Mouse (Mus musculus) cerebellum, adult (tissue): ENCODE data around the gene Krt26.

Experiments used
- ATAC-seq: cut with Nextera tagmentation; 2 replicates; pipeline ENCODE4 v1.9.2; 2017; ENCODE audit warnings: mild to moderate bottlenecking, moderate library complexity, mixed read lengths; ENCODE audit not compliant: insufficient number of reproducible peaks, low FRiP score, low TSS enrichment

Gene Krt26

DNA sequence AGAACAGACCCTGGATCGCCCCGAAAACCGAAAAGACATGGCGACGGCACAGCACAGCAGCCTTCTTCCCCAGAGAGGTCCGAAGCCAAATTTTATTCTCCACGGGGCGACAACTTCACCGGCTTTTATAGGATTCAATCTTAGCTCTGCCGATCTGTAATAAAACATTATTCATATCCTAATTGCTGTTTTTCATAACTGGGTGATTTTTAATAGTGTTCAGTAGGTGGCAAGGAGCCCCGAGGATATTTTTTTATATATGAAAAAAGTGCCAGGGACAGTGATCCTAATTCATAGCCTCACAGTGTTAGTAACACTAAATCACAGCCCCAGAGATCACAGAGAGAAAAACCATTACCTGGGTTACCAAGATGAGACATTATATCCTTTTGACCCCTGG lies at the start of gene Krt26:
Gene Krt26 (minus strand): TSS at position 101 of the 400 bp plus-strand sequence.
- ATAC-seq, result no peak

DNA sequence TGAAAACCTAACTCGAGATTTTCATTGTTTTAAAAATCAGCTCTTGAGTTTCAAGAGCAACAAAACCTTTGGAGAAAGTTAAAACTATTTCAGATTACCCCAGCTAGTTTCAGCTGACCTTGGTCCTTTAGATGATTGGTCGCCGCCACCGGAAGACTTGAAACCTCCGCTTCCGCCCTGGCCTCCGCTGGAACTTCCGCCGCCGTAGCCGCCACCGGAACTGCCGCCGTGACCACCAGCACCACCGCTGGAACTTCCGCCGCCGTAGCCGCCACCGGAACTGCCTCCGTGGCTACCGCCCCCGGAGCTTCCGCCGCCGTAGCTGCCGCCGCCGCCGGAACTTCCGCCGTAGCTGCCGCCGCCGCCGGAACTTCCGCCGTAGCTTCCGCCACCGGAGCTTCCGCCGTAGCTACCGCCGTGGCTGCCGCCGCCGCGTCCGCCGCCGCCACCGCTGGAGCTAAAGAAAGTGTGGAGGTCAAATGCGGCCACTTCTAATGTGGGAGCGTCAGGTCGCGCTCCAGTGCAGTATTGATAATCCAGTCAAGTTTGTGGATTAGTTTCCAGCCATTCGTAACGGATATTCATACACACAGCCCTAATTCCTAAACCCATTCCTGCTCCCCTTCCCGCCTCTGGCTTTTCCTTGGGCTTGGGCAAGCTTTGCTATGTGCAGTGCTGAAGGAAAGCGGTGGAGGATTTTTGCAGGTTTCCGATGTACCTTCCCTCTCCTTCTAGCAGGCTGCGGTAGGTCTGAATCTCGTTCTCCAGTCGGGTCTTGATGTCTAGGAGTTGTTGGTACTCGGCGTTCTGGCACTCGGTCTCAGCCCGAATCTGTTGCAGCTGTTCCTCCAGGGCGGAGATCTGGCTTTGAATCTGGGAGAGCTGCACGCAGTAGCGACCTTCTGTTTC lies 48.3 kb upstream of the Krt26 start:
- ATAC-seq, result peak; percentile 92; the same call in 1 of the 2 replicates

DNA sequence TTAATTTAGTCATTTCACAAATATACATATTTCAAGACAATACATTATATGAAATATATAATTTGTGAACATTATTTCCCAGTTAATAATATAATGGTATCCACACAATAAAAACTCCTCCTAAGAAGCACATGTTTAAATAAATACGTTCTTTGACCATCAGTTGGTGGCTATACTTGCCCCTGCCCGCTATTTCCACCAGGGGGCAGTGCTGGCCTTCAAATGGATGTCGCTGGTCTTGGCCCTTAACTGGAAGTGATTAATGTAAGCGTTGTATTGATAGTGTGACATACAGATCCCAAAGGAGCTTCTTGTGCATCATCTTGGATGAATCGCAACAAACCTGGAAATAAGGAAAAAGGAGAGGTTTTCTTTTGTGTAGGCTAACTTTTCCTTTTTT lies 41.8 kb upstream of the Krt26 start:
- ATAC-seq, result no peak

DNA sequence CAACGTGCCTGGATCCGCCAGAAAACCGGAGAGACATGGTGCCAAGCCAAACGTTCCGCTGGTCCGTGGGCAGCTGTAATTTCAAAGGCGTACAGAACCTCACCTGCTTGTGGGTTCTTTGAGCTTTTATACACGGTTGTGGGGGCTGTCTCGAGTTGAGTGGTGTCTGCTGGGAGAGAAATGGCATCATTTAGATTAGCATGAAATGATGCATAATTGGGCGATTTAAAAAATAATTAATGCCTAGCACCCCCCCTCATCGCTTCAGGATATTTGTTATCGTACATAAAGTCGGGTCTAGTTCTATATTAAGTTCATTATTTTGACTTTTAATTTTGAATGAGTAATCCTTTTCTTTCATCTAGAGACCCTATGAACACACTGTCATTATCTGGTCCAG lies 37.0 kb upstream of the Krt26 start, which contains the start of gene Krt28:
Gene Krt28 (minus strand): TSS at position 101 of the 400 bp plus-strand sequence.
- ATAC-seq, result no peak

DNA sequence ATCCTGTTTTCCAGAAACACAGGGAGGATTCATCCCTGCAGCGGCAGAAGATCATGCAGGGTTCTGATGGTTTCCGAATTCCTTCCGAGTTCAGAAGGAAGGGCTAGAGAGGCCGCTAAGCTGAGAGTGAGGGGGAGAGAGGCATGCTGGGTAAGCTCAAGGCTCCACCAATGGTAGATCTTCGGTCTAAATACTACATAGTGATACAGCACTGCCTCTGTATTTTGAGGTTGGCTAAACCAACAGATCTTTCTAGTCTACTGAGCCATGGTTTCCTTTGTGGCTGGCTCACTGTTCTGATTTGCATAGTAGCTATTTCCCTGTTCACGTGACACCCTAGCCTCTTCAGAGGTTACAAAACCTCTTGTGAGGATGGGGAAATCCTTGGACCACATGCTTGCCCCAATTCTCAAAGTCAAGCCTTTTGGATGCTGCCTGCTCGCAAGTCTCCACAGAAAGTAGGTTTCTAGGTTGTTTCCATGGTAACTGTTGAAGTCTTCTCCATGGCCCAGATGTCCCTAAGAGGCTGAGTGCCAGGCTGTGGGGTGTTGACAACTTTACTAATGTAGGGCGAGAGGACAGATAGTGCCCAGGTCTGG lies 32.2 kb upstream of the Krt26 start:
- peak; percentile 56; the same call in 1 of the 2 replicates for ATAC-seq

DNA sequence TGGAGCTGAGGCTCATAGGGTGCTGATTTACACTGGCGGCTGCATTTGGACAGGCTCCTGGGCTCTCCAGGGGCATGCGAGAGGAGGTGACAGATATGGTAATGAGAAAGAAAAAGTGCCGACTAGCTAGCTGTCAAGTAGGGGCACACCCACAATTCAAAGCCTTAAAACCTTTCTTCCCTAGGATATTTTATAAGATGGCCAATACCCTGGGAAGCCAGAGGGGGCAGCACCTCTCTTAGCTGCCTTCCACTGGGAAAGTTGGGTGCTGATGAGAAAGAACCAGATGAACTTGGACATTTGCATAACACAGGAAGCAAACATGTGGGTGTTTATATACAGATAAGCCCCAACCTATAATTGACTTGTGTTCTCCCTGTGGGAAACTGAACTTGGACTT lies 31.5 kb upstream of the Krt26 start:
- ATAC-seq, result no peak

DNA sequence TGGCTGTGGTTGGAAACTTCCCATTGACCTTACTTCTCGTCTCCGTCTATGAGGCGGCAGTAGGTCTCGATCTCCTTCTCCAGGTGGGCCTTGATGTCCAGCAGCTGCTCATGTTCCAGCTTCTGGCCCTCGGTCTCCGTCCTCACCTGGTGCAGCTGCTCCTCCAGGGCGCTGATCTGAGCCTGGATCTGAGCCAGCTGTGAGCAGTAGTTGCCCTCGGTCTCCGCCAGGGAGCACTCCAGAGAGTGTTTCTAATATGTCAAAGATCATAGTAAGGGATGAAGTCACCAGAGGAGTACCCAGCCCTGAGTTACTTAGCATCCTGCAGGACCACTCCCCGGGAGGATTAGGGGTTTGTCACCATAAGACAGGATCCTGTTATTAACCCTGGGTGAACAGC lies 29.0 kb upstream of the Krt26 start:
- ATAC-seq, result no peak

DNA sequence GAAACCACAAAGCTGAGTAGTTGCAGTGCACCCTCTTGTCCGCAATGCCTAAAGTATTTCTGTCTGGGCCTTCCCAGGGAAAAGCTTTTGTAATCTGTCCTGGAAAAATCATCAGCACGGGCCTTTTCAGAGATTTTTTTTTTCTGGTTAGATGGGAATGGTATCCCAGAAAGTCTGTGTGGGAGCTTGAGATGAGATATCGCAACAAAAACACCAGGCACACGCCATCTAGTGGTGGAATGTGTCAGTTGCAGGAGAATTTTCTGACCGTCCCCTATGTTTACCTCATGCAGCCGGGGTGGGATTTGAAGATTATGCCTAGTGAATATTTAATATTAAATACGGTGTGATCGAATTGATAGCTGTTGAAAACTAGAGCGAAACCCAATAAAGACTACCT lies 26.6 kb upstream of the Krt26 start:
- ATAC-seq, result no peak; the same call in 1 of the 2 replicates

DNA sequence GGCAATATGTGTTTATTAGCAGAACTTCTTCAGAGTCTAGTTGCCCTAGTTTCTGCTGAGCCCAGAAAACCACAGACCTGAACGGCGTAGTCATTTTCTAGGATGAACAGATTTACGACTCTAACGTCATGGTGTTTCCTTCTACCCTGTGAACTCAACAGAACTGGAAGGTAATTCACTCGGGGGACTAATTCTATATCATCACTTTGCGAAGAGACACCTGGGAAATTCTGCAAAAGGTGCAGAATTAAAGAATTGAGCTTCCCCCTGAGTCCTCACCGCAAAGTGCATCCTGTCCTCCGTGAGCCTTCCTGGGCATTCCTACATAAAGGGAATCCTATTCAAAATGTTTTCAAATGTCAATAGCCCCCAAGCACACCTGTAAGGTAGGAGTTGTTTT lies 23.7 kb upstream of the Krt26 start:
- no peak for ATAC-seq

DNA sequence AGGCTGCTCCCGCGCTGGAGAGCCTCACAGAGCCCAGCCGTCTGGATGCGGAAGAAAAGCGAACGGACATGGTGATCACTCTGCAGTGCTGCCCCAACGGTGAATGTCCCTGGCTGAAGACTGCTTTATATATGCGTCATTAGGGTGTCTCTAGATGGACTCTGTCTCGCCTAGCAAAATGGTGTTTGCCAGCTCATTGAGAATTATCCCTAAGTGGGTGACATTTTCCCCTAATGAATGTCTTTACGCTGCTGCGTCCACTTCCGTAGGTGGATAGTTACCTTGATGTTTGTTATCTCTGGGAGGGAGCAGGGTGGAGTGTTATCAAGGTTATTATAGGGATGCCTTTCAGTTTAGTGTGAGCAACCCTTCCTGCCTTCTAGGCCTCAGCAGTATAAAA lies 13.2 kb upstream of the Krt26 start, which contains the start of gene Krt27:
Gene Krt27 (minus strand): TSS at position 101 of the 400 bp plus-strand sequence.
- no peak for ATAC-seq

DNA sequence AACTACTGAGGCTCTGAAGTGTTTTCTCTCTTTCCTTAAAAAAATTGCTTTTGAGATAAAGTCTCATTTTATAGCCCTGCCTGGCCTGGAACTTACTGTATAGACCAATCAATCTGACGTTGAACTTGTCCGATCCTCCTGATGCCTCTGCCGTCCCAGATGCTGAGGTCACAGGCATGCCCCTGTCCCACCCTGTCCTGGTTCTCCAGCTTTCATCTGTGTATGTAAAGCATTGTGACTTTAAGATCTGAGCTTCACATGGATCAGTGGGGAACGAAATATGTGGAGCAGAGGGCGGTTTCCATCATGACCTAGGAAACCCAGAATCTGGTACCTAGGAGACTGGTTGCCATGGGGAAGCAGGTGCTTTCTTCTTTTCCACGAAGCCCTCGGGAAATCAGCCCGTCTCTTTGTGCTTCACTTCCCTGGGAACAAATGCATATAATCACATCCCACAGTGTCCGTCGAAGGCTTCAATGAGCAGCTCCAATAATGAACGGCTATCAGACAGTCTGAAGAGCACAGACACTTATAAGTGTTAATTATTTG lies 1.6 kb upstream of the Krt26 start:
- ATAC-seq, result no peak

DNA sequence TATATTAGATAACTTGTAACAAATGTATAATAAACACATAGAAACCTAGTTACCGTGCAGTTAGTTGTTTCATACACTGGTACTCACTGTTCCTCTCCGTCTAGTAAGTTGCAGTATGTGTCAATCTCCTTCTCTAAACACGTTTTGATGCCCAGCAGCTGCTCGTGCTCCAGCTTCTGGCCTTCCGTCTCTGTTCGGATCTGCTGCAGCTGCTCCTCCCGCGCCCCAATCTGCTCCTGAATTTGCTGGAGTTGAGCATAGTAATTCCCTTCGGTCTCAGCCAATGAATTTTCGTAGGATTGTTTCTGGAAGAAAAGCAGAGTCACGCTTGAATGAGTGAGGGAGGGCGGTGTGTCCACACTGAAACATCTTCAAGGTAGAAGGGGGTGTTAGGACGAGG lies 4.3 kb downstream of the Krt26 start:
- ATAC-seq, result no peak

DNA sequence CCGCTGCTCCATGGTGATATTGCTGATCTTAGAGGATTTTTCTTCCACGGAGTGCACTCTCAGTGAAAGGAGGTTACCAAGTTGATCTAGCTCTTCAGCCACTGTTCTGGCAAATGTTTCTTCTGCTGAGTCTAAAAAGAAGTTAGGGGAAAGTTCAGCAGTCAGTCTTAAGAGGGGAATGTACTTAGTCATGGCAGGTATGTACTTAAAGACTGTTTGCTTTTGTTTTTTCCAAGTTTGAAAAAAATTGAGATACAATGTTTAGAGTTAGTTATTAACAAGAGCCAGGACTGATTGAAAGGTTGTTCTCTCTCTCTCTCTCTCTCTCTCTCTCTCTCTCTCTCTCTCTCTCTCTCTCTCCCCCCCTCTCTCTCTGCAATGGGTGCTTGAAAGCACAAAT lies 8.1 kb downstream of the Krt26 start:
- no peak for ATAC-seq

DNA sequence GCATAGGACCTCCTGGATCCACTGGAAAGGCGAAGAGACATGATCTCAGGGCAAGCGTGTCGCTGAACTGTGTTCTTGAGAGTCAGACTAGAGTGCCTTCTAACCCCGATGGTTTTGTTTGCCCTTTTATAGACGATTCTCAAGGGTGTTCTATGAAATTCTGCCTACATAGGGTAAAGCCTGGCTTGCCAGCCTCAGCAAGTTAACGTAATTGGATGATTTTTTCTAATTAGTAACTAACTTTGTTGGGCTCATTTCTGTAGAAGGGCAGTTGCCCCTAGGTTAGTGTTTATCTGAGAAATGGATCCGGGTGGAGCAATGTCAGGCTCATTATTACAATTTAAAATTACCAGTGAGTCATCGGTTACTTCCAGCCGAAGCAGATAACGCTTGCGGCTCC lies 14.9 kb downstream of the Krt26 start, which contains the start of gene Krt25:
Gene Krt25 (minus strand): TSS at position 101 of the 400 bp plus-strand sequence.
- no peak for ATAC-seq

DNA sequence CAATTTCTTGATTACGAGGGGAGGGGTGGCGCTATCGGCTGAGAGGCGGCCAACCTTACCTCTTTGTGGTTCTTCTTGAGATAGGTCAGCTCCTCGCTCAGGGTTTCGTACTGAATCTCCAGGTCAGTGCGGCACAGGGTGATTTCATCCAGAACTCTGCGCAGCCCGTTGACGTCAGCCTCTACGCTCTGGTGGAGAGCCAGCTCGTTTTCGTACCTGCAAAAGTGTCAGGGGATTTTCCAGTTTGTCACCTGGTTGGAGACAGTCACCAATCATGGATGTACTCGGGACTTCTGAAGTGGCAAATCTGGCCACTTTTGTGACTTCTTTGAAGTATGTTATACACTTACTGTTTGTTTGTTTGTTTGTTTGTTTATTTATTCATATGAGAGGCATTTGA lies 16.7 kb downstream of the Krt26 start:
- ATAC-seq, result no peak

DNA sequence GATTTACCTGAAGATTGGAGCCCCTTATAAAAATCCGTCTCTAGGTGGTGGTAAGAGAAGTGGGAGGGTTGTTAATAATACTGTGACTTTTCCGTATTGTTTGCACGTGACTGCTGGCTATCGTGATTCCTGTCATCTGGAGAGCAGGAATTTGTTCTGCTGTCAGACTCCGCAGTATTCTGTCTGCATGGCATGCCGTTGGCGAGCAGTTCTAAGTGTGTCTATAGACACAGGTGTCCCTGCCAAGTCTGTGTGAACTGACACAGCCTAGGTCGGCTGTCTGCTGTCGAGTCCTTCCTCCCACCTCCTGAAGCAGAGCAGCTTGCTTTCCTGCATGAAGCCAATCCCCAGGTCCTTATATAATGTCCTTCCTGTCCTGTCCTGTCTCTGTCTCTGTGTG lies 18.6 kb downstream of the Krt26 start:
- no peak for ATAC-seq

DNA sequence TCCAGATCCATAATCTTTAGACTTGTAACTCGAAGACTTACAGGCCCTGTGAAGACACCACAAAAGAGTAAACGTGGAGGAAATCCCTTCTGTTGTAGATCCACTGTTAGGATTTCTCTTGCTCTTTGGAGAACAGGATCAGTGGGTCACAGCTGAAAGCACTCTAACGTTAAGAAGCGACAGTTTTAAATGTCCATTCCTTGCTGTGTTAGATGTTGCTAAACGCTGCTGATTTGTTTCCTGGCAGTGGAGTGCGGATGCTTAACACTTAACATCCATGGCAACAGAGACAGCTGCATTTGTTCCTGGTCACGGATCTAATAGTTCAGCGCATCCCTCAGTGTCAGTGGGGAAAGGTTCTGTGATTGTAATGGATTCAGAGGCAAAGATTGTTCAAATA lies 21.2 kb downstream of the Krt26 start:
- no peak for ATAC-seq

DNA sequence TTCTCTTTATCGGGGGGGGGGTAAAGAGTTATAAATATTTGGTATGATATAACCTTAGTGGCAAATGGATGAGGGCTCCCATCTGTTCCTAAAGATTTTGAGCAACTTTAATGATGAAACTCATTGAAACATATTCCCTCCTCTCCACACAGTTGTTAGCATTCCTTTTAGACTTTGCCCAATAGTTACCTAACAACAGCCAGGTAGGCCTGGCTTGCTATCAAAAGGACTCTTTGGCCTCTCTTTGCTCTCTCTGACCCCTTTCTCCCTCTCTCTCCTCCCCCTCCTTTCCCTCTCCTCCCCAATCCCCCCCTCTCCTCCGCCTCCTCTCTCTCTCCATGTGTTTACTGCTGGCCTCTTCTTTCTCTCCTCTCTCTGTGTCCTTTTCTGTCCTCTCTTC lies 23.2 kb downstream of the Krt26 start:
- ATAC-seq, result no peak

DNA sequence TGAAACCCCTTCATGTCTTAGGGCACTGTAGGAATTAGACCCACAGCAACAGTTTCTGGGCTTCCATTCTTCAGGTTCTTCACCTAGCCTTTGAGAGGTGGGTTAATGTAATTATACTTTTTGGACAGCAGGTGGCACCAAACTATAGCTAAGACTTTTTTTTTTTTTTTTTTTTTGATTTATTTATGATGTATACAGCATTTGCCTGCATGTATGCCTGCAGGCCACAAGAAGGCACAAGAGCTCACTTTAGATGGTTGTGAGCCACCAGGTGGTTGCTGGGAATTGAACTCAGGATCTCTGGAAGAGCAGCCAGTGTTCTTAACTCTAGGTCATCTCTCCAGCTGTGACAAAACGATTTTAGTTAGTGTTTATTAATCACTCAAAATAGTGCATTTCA lies 26.9 kb downstream of the Krt26 start:
- ATAC-seq, result no peak

DNA sequence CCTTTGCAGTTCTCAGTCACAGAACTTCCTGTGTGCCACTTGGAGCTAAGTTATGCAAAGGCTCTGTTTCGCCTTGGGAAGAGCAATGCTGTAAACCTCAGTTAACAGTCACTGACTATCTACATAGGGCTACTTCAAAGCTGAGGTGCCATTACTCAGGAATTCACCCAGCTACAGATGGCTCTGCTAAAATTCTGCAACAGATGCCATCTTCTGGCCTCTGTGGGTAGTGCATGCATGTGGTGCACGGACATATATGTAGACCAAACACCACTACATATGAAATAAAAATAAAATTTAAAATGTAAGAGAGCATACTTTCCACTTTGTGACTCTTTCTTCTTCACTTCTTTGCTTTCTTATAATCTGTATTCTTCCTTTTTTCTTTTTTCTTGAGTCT lies 30.2 kb downstream of the Krt26 start:
- no peak; the same call in 1 of the 2 replicates for ATAC-seq

DNA sequence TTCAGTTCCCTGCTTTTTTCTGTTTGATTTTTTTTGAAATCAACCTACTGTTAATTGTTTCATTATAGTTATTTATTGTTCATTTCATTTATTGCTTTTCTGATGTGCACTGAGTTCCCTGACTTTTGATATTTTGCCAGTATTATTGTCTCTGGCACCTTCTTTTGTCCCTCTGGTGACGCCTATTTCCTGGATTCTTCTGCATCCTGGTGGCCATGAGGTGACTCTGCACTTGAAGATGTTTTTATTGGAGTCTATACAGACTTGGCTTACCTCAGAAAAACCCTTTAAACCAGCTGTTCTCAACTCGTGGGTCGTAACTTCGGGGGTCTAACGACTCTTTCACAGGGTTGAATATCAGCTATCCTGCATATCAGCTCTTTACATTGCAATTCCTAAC lies 42.7 kb downstream of the Krt26 start:
- ATAC-seq, result no peak
